Mouse (Mus musculus) cerebellum, postnatal 25 days (tissue): ENCODE data around the gene Cenpb.

Source experiments
- DNase-seq, 2 experiments: peaks; one replicate each; pipeline ENCODE4 v3.0.0; 2021; ENCODE audit warnings: mixed read lengths in 2 of 2

Cenpb gene

GRCm38 (mm10) chr2:131196606-131197316, 16.9 kb upstream of the Cenpb start:
- DNase-seq, result no peak

GRCm38 (mm10) chr2:131191005-131191390, 11.1 kb upstream of the Cenpb start:
- no peak for DNase-seq

GRCm38 (mm10) chr2:131190344-131191004, 10.6 kb upstream of the Cenpb start:
- no peak for DNase-seq

GRCm38 (mm10) chr2:131189521-131190309, 9.8 kb upstream of the Cenpb start:
- no peak for DNase-seq

- DNase-seq, result no peak
These were observed 8.4 kb upstream of the Cenpb start for GRCm38 (mm10) chr2:131188311-131188710.

GRCm38 (mm10) chr2:131187602-131187922, 7.7 kb upstream of the Cenpb start:
- DNase-seq, result no peak

GRCm38 (mm10) chr2:131186771-131187601, 7.1 kb upstream of the Cenpb start, which contains the start of the genes Cdc25b and Spef1:
Gene Cdc25b (plus strand): TSS chr2:131186949.
Gene Spef1 (minus strand): TSS chr2:131187282.
- DNase-seq, result peak; percentile 86 to 92

- no peak for DNase-seq
These were observed 6.5 kb upstream of the Cenpb start for GRCm38 (mm10) chr2:131186343-131186742.

- peak; percentile 76 to 78 for DNase-seq
These were observed 501 bp downstream of the Cenpb start for GRCm38 (mm10) chr2:131179246-131179886.

GRCm38 (mm10) chr2:131178828-131179245, 1.0 kb downstream of the Cenpb start:
- peak in 1 of 2 experiments; percentile 46 for DNase-seq

- DNase-seq, result peak in 1 of 2 experiments; percentile 24
These were observed 1.9 kb downstream of the Cenpb start for GRCm38 (mm10) chr2:131177932-131178331.

- DNase-seq, result no peak
These were observed 3.4 kb downstream of the Cenpb start for GRCm38 (mm10) chr2:131176491-131176890.

- no peak for DNase-seq
These were observed 3.9 kb downstream of the Cenpb start for GRCm38 (mm10) chr2:131175945-131176309.

- no peak for DNase-seq
These were observed 4.5 kb downstream of the Cenpb start for GRCm38 (mm10) chr2:131175286-131175944.

GRCm38 (mm10) chr2:131174700-131175099, 5.2 kb downstream of the Cenpb start:
- DNase-seq, result peak; percentile 61 to 67

GRCm38 (mm10) chr2:131172322-131172721, 7.5 kb downstream of the Cenpb start:
- DNase-seq, result no peak

- DNase-seq, result peak; percentile 64 to 77
These were observed 8.3 kb downstream of the Cenpb start for GRCm38 (mm10) chr2:131171401-131172104.

- DNase-seq, result no peak
These were observed 8.9 kb downstream of the Cenpb start for GRCm38 (mm10) chr2:131170936-131171335.

- no peak for DNase-seq
These were observed 11.0 kb downstream of the Cenpb start for GRCm38 (mm10) chr2:131168914-131169313.

- no peak for DNase-seq
These were observed 11.9 kb downstream of the Cenpb start for GRCm38 (mm10) chr2:131167984-131168383.

GRCm38 (mm10) chr2:131166172-131166571, 13.7 kb downstream of the Cenpb start:
- no peak for DNase-seq
